Mouse (Mus musculus): ENCODE measurements around the gene Qrfp.

- TF ChIP-seq POLR2A (IDR thresholded peaks at IDR 0.05; ENCODE audit: insufficient read length, low read depth) (no peak), MAX (IDR thresholded peaks at IDR 0.05; ENCODE audit: low read depth) (no peak), USF1 (IDR thresholded peaks at IDR 0.05; ENCODE audit: low read depth) (no peak)
These were observed 15.1 kb upstream of the Qrfp start for GRCm38 (mm10) chr2:31825469-31825911.

Data from myocyte (in vitro differentiated cells).